Mouse (Mus musculus) midbrain, embryonic 12.5 days (tissue): ENCODE measurements around the gene Atp5j2. TPM values are rescaled to one million over a fixed set of nuclear protein-coding genes. Genes with fewer than 3 reads are reported as not detected.
"Not testable (repeated sequence)": the region's sequence is repeated elsewhere in the genome, so short reads cannot be mapped to it uniquely, and the experiment has no call there.

Source experiments
- ATAC-seq: fragments of 200-750 bp; cut with Nextera tagmentation; 2 replicates; pipeline ENCODE4 v1.8.0; 2017; ENCODE audit warnings: low read depth, moderate TSS enrichment, moderate library complexity; ENCODE audit not compliant: low FRiP score
- H3K27ac ChIP-seq: fragments of 300-500 bp; sonication (generic); replicated peaks from 2 replicates; pipeline ENCODE4 v1.5.1; 2016; ENCODE audit warnings: mild to moderate bottlenecking
- H3K27me3 ChIP-seq: fragments of 300-500 bp; sonication (generic); 2 replicates; pipeline ENCODE4 v1.6.1; 2016; ENCODE audit warnings: mild to moderate bottlenecking
- H3K36me3 ChIP-seq: fragments of 300-500 bp; sonication (generic); 2 replicates; pipeline ENCODE4 v1.6.1; 2016
- H3K4me1 ChIP-seq: fragments of 300-500 bp; sonication (generic); 2 replicates; pipeline ENCODE4 v1.6.1; 2016
- H3K4me2 ChIP-seq: fragments of 300-500 bp; sonication (generic); replicated peaks from 2 replicates; pipeline ENCODE4 v1.6.1; 2016; ENCODE audit warnings: mild to moderate bottlenecking, moderate library complexity
- H3K4me3 ChIP-seq: fragments of 300-500 bp; sonication (generic); 2 replicates; pipeline ENCODE4 v1.5.1; 2016; ENCODE audit warnings: mild to moderate bottlenecking
- H3K9ac ChIP-seq: fragments of 300-500 bp; sonication (generic); replicated peaks from 2 replicates; pipeline ENCODE4 v1.6.1; 2016; ENCODE audit warnings: mild to moderate bottlenecking, moderate library complexity
- H3K9me3 ChIP-seq: fragments of 300-500 bp; sonication (generic); 2 replicates; pipeline ENCODE4 v1.6.1; 2016; ENCODE audit warnings: mild to moderate bottlenecking
- WGBS: fragments of 180-500 bp; shearing (Covaris S2); methylation state at CpG from one replicate; pipeline ENCODE4 v1.1.7; 2016; 5-methylcytosine and 5-hydroxymethylcytosine counted together
- polyA plus RNA-seq: library from polyadenylated mRNA; unstranded; fragments of >200 nt; fragmentation: Nextera tagmentation; extraction: Ambion mirVana; gene quantifications from 2 replicates; pipeline ENCODE4 v1.2.1, GENCODE M21; 2016

Gene Atp5j2
- polyA plus RNA-seq, 1 experiment from 2014 or later: 533 TPM

DNA sequence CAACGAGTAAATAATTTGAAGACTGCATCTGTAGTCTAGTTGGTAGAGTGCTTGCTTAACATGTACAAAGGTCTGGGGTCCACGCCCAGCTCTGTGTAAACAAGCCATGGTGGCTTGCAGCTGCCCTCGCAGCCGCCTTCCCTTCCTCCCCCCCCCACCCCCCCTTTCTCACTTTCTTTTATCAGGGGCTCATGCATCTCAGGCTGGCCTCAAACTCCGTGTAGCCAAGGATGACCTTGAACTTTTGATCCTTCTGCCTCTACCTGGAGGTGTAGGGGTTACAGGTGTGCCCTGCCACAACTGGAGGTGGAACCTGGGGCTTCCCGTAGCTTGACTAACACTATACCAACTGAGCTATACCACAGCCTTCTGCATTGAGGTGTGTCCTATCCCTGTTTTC lies 25.9 kb upstream of the Atp5j2 start:
- Histone ChIP-seq H3K27ac (no peak overlapping the region), H3K36me3 (peaks cover 47% of the 10 kb centered on the region), H3K27me3 (no peaks in the 10 kb centered on the region), H3K9ac (no peak overlapping the region), H3K9me3 (no peaks in the 10 kb centered on the region), H3K4me3 (no peak overlapping the region), H3K4me1 (no peaks in the 10 kb centered on the region), H3K4me2 (no peak overlapping the region)
- ATAC-seq: no peak
- 94% methylated on average over 6 of the region's 6 CpGs for WGBS

DNA sequence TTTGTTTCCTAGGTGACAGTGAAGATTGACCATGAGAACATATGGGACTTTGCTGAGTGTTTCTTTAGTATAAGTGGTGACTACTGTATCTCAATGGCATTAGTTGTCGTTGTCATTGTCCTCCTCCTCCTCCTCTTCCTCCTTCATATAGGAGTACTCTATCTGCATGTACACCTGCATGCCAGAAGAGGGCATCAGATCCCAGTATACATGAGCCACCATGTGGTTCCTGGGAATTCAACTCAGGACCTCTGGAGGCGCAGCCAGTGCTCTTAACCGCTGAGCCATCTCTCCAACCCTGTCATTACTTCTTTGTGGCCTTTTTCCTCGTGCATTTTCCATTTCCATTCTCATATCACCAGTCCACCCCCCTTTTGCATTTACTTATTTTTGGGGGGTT lies 22.8 kb upstream of the Atp5j2 start:
- WGBS: 62% methylated on average over 4 of the region's 4 CpGs
- Histone ChIP-seq H3K4me2 (no peak overlapping the region), H3K9me3 (no peaks in the 10 kb centered on the region), H3K27me3 (no peaks in the 10 kb centered on the region), H3K36me3 (peaks cover 53% of the 10 kb centered on the region), H3K4me1 (no peaks in the 10 kb centered on the region), H3K27ac (no peak overlapping the region), H3K4me3 (no peak overlapping the region), H3K9ac (no peak overlapping the region)
- ATAC-seq: no peak

- H3K36me3 ChIP-seq: peaks cover 52% of the 10 kb centered on the region
- H3K9ac ChIP-seq: no peak overlapping the region
- no peaks in the 10 kb centered on the region for H3K27me3 ChIP-seq
- no peaks in the 10 kb centered on the region for H3K9me3 ChIP-seq
- no peaks in the 10 kb centered on the region for H3K4me1 ChIP-seq
- H3K4me3 ChIP-seq: no peak overlapping the region
- no peak overlapping the region for H3K27ac ChIP-seq
- H3K4me2 ChIP-seq: no peak overlapping the region
- 90% methylated on average over 3 of the region's 3 CpGs for whole genome bisulfite sequencing
- no peak for ATAC-seq
Measured at GRCm38 (mm10) chr5:145213505-145213904, 21.6 kb upstream of the Atp5j2 start.

DNA sequence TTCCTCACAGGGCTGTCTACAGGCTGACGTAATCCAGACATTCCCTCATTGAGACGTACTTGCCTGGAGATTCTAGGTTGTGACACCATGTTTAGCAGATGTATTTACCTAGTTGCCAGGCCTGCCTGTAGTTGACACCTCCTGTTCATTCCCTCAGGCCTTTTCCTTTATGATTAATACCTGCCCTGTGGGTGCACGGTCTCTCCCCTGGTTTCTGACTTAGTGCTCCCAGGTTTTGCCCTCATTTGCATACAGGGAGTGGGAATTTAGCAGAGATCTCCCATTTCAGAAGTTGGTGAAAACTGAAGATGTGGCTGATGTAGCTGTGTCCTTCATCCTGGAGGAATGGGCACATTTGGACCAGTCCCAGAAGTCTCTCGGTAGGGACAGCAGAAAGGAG lies 20.4 kb upstream of the Atp5j2 start:
- ATAC-seq: no peak
- Histone ChIP-seq H3K9me3 (no peaks in the 10 kb centered on the region), H3K9ac (no peak overlapping the region), H3K36me3 (peaks cover 54% of the 10 kb centered on the region), H3K27me3 (no peaks in the 10 kb centered on the region), H3K4me2 (no peak overlapping the region), H3K4me1 (no peaks in the 10 kb centered on the region), H3K27ac (no peak overlapping the region), H3K4me3 (no peak overlapping the region)
- WGBS: 94% methylated on average over 4 of the region's 4 CpGs

DNA sequence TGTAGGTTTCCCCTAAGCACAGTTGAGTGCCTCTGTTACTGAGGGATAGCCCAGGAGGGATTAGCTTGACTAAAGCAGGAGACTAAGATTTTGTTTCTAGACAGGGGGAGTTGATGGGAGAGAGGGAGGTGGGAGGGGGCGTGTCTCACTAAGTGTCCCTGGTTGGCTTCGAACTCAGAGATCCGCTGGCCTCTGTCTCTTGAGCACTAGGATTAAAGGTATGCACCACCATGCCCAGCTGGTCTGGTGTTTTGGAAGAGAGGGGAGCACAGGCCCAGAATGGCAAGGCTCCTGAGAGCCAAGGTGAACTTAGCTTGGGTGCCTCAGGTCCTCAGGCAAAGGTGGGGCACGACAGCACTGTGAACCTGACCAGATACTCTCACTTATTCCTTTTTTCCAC lies 19.5 kb upstream of the Atp5j2 start:
- 98% methylated on average over 4 of the region's 4 CpGs for WGBS
- Histone ChIP-seq H3K9me3 (no peaks in the 10 kb centered on the region), H3K9ac (no peak overlapping the region), H3K4me2 (no peak overlapping the region), H3K4me3 (no peak overlapping the region), H3K27me3 (no peaks in the 10 kb centered on the region), H3K4me1 (no peaks in the 10 kb centered on the region), H3K36me3 (peaks cover 54% of the 10 kb centered on the region), H3K27ac (no peak overlapping the region)
- ATAC-seq: no peak

DNA sequence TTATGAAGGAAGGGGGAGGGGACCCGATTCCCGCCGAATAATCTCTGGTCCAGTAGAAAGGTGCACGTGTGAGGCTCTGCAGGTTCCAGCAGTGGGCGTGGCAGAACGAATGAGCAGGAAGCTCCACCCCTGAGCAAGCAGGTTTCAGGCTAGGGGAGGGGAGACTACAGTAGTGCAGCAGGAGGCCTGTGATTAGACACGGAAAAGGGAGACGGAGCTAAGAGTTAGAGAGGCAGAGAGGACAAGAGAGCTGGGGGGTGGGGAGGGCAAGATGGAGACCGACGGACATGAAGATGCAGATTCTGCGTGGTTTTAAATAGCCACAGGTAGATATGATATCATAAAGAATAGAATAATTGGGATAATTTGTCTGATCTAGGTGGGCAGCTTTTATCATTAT lies 16.5 kb upstream of the Atp5j2 start:
- not testable (repeated sequence) for ATAC-seq, H3K4me3 ChIP-seq, H3K27me3 ChIP-seq, H3K9ac ChIP-seq, H3K27ac ChIP-seq, H3K4me2 ChIP-seq, H3K9me3 ChIP-seq
- peaks cover 48% of the 10 kb centered on the region for H3K36me3 ChIP-seq
- H3K4me1 ChIP-seq: peaks cover 11% of the 10 kb centered on the region
- WGBS: 48% methylated on average over 11 of the region's 11 CpGs

- H3K4me1 ChIP-seq: peaks cover 11% of the 10 kb centered on the region
- no peak for ATAC-seq
- H3K9me3 ChIP-seq: no peaks in the 10 kb centered on the region
- no peak overlapping the region for H3K4me2 ChIP-seq
- no peak overlapping the region for H3K27ac ChIP-seq
- H3K27me3 ChIP-seq: no peaks in the 10 kb centered on the region
- 89% methylated on average over 6 of the region's 6 CpGs for WGBS
- no peak overlapping the region for H3K4me3 ChIP-seq
- H3K9ac ChIP-seq: no peak overlapping the region
- H3K36me3 ChIP-seq: peaks cover 47% of the 10 kb centered on the region
Measured at GRCm38 (mm10) chr5:145207954-145208353, 16.1 kb upstream of the Atp5j2 start.

DNA sequence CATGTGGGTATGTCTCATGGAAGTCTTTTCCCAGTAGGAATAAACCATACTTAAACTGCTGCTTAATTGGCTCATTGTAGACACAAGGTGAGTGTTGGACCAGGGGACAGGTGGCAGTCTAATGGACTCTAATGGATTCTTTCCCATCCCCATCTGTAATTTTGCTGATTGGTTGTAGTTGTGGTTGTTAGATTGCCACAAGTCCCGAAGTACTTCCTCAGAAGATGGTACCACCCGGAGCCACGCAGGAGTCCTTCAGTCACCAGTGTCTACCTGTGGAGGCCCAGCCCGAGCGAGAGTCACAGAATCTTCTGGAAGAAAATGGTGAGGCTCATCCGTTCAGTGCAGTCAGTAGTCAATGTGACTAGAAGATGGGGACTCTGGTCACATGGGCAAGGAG lies 15.5 kb upstream of the Atp5j2 start:
- Histone ChIP-seq H3K4me3 (no peak overlapping the region), H3K9ac (no peak overlapping the region), H3K9me3 (no peaks in the 10 kb centered on the region), H3K36me3 (peaks cover 41% of the 10 kb centered on the region), H3K27me3 (no peaks in the 10 kb centered on the region), H3K4me1 (peaks cover 11% of the 10 kb centered on the region), H3K4me2 (no peak overlapping the region), H3K27ac (no peak overlapping the region)
- 96% methylated on average over 6 of the region's 6 CpGs for WGBS
- ATAC-seq: no peak

GRCm38 (mm10) chr5:145205041-145205440 lies 13.2 kb upstream of the Atp5j2 start:
- H3K36me3 ChIP-seq: peaks cover 18% of the 10 kb centered on the region
- H3K27me3 ChIP-seq: no peaks in the 10 kb centered on the region
- H3K9me3 ChIP-seq: no peaks in the 10 kb centered on the region
- 28% methylated on average over 9 of the region's 9 CpGs for WGBS
- peak overlapping the region; percentile 59 for H3K4me2 ChIP-seq
- peaks cover 23% of the 10 kb centered on the region for H3K4me1 ChIP-seq
- peak overlapping the region; percentile 51; the same call in 1 of the 2 replicates for H3K9ac ChIP-seq
- H3K27ac ChIP-seq: no peak overlapping the region
- peak overlapping the region; percentile 62 for H3K4me3 ChIP-seq
- no peak for ATAC-seq

- Histone ChIP-seq H3K9ac (peak within 1 kb of the TSS; percentile 55), H3K27ac (peak within 1 kb of the TSS; percentile 83), H3K4me1 (peaks cover 23% of the 10 kb centered on the region), H3K4me2 (peak within 1 kb of the TSS; percentile 59), H3K4me3 (peak within 1 kb of the TSS; percentile 62), H3K36me3 (peaks cover 9% of the 10 kb centered on the region), H3K9me3 (no peaks in the 10 kb centered on the region), H3K27me3 (no peaks in the 10 kb centered on the region)
- under 1% methylated on average over 21 of the region's 22 CpGs for WGBS
- ATAC-seq: peak; percentile 97
Measured at GRCm38 (mm10) chr5:145203936-145204691, 12.3 kb upstream of the Atp5j2 start, which contains the start of gene Zkscan5. TSS of gene Zkscan5 (plus strand) at chr5:145204562.

DNA sequence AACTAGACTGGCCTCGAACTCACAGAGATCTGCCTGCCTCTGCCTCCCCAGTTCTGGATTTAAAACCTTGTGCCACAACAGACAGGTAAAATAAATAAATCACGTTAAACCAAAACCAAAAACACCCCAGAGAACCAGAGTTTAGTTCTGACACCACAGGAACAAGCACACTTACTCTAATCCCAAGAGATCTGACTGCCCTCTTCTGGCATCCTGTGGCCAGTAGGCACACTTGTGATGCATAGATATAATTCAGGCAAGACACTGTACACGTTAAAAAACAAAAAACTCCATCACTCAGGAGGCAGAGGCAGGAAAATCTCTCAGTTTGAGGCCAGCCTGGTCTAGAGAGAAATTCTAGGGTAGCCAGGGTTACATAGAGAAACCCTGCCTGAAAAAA lies 10.6 kb upstream of the Atp5j2 start:
- WGBS: 51% methylated on average over 3 of the region's 3 CpGs
- Histone ChIP-seq H3K27me3 (no peaks in the 10 kb centered on the region), H3K36me3 (peaks cover 8% of the 10 kb centered on the region; the same call in 1 of the 2 replicates), H3K4me3 (no peak overlapping the region), H3K9ac (no peak overlapping the region), H3K27ac (no peak overlapping the region), H3K9me3 (no peaks in the 10 kb centered on the region), H3K4me1 (peaks cover 23% of the 10 kb centered on the region), H3K4me2 (no peak overlapping the region)
- no peak for ATAC-seq

- Histone ChIP-seq H3K4me2 (peak within 1 kb of the TSS; percentile 99), H3K36me3 (peaks cover 10% of the 10 kb centered on the region; the same call in 1 of the 2 replicates), H3K4me1 (peaks cover 23% of the 10 kb centered on the region), H3K27me3 (no peaks in the 10 kb centered on the region), H3K9me3 (no peaks in the 10 kb centered on the region), H3K4me3 (peak within 1 kb of the TSS; percentile 82), H3K27ac (peak within 1 kb of the TSS; percentile 49), H3K9ac (peak within 1 kb of the TSS; percentile 83)
- peak; percentile 29 for ATAC-seq
- WGBS: 1% methylated on average over 37 of the region's 37 CpGs
Measured at GRCm38 (mm10) chr5:145201321-145201991, 9.6 kb upstream of the Atp5j2 start, which contains the start of gene Zkscan14. TSS of gene Zkscan14 (minus strand) at chr5:145201868.
